Mouse (Mus musculus) limb, embryonic 10.5 days (tissue): ENCODE data around the gene Sgip1. TPM values are rescaled to one million over a fixed set of nuclear protein-coding genes. Genes with fewer than 3 reads are reported as not detected.

ENCODE experiments used
- DNase-seq: peaks from one replicate; pipeline ENCODE4 v3.0.0-alpha.2; 2017; ENCODE audit warnings: low spot score
- H3K27ac ChIP-seq: fragments of 300-500 bp; sonication (generic); 2 replicates; pipeline ENCODE4 v1.5.1; 2016; ENCODE audit warnings: mild to moderate bottlenecking
- H3K27me3 ChIP-seq: fragments of 300-500 bp; sonication (generic); 2 replicates; pipeline ENCODE4 v1.6.1; 2016; ENCODE audit warnings: low read depth, mild to moderate bottlenecking; ENCODE audit not compliant: poor library complexity, severe bottlenecking
- H3K36me3 ChIP-seq: fragments of 300-500 bp; sonication (generic); 2 replicates; pipeline ENCODE4 v1.6.1; 2016; ENCODE audit warnings: mild to moderate bottlenecking, moderate library complexity
- H3K4me1 ChIP-seq: fragments of 300-500 bp; sonication (generic); 2 replicates; pipeline ENCODE4 v1.6.1; 2016
- H3K4me3 ChIP-seq: fragments of 300-500 bp; sonication (generic); 2 replicates; pipeline ENCODE4 v1.5.1; 2016; ENCODE audit warnings: mild to moderate bottlenecking, moderate library complexity
- H3K9me3 ChIP-seq: fragments of 300-500 bp; sonication (generic); replicated peaks from 2 replicates; pipeline ENCODE4 v1.6.1; 2016; ENCODE audit warnings: mild to moderate bottlenecking
- WGBS: fragments of 180-500 bp; shearing (Covaris S2); methylation state at CpG from one replicate; pipeline ENCODE4 v1.1.7; 2016; 5-methylcytosine and 5-hydroxymethylcytosine counted together
- polyA plus RNA-seq: library from polyadenylated mRNA; unstranded; fragments of >200 nt; fragmentation: Nextera tagmentation; extraction: Ambion mirVana; gene quantifications from 2 replicates; pipeline ENCODE4 v1.2.1, GENCODE M21; 2016

Sgip1 gene
- polyA plus RNA-seq, 1 experiment from 2014 or later: 6.2 TPM

DNA sequence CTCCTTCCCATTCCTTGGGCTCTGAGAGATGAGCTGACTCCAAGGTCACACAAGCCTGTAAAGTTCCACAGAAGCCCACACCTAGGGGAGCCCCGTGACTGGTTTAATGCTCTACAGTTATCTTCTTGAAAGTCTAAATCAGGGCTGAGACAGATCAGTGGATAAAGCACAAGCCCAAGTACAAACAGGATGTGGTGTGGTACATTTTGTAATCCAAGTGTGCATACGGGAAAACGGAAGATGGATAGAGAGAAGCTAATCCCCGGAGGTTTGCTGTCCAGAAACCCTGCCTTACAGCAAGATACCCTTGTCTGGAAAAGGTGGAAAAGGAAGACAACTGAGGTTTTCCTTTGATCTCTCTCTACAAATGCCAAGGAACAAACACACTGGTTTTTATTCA, 44.1 kb downstream of the Sgip1 start:
- WGBS: 89% methylated on average over 4 of the region's 4 CpGs

GRCm38 (mm10) chr4:102792100-102792790, 51.1 kb downstream of the Sgip1 start:
- WGBS: 71% methylated on average over 8 of the region's 8 CpGs
- no peaks in the 10 kb centered on the region for H3K27me3 ChIP-seq
- no peaks in the 10 kb centered on the region for H3K36me3 ChIP-seq
- no peak overlapping the region for H3K27ac ChIP-seq
- no peaks in the 10 kb centered on the region for H3K9me3 ChIP-seq
- peaks cover 10% of the 10 kb centered on the region for H3K4me1 ChIP-seq
- no peak overlapping the region for H3K4me3 ChIP-seq
- no peak for DNase-seq

More for the DNA sequence above, 44.1 kb downstream of the Sgip1 start:
- Histone ChIP-seq H3K36me3 (no peaks in the 10 kb centered on the region), H3K4me3 (no peak overlapping the region), H3K4me1 (0 out of 2 replicates have a peak, but pooled peaks cover 3% of the 10 kb centered on the region), H3K9me3 (no peaks in the 10 kb centered on the region), H3K27me3 (no peaks in the 10 kb centered on the region), H3K27ac (no peak overlapping the region)
- no peak for DNase-seq

DNA sequence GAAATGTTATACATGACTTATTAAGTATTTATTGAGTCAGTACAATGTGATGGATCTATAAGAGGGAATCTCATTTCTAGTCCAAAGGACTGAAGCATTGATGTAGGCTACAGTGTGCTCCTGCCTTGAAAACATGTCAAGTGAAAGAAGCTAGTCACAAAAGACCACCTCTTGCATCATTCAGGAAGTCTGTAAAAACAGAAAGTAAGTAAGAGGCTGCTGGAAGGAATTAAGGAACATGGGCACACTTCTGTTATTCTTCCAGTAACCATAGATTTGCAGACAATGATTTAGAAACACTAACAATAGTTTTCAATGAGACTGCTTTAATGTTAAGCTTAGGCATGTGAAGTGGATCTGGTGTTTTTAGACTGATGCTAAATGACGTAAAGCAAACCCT, 60.4 kb downstream of the Sgip1 start:
- WGBS: 90% methylated on average over 1 of the region's 1 CpGs
- Histone ChIP-seq H3K9me3 (no peaks in the 10 kb centered on the region), H3K4me1 (peaks cover 6% of the 10 kb centered on the region; the same call in 1 of the 2 replicates), H3K36me3 (no peaks in the 10 kb centered on the region), H3K4me3 (no peak overlapping the region), H3K27ac (no peak overlapping the region), H3K27me3 (no peaks in the 10 kb centered on the region)
- no peak for DNase-seq

GRCm38 (mm10) chr4:102801936-102802335, 60.8 kb downstream of the Sgip1 start:
- no peaks in the 10 kb centered on the region for H3K36me3 ChIP-seq
- H3K4me1 ChIP-seq: peaks cover 6% of the 10 kb centered on the region; the same call in 1 of the 2 replicates
- no peaks in the 10 kb centered on the region for H3K27me3 ChIP-seq
- 92% methylated on average over 4 of the region's 4 CpGs for WGBS
- H3K27ac ChIP-seq: no peak overlapping the region
- no peak overlapping the region for H3K4me3 ChIP-seq
- no peak for DNase-seq
- H3K9me3 ChIP-seq: no peaks in the 10 kb centered on the region

DNA sequence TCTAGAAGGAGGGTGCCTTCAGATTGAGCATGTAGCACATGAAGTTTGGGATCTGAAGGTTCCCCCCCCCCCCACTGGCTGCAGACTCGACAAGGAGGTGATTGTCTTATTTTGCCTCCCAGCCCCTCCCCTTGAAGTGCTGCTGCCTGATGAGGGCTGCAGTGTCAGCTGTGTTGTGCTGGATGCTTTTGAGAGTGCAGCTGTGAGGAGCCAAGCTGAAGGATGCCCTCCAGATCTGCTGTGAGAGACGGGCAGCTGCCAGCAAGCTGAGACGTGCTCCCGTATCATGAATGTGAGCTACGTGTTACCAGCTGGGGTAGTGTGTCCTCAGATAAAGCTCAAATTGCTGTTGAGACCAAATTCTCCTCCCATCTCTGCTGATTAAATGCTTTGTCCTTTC, 63.5 kb downstream of the Sgip1 start:
- no peak overlapping the region for H3K27ac ChIP-seq
- H3K27me3 ChIP-seq: no peaks in the 10 kb centered on the region
- no peaks in the 10 kb centered on the region for H3K9me3 ChIP-seq
- no peak overlapping the region for H3K4me3 ChIP-seq
- no peaks in the 10 kb centered on the region for H3K36me3 ChIP-seq
- no peak for DNase-seq
- whole genome bisulfite sequencing: 66% methylated on average over 5 of the region's 5 CpGs
- peaks cover 6% of the 10 kb centered on the region; the same call in 1 of the 2 replicates for H3K4me1 ChIP-seq

DNA sequence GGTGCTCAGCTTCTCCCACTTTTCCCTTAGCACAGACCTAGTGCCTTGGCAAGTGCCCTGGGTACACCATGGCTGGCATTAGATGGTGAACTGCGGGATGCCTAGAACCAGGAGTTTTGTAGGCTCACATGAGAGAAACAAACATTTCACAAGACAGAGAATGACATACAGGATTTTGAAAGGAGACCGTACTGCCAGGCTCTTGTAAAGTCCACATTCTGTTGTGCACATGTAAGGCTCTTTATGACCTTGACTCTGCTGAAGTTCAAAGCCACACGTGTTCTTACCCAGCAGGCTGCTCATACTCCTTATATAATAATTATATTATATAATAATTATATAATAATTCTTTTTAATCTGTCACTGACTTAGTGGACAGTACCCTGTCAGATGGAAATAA, 65.9 kb downstream of the Sgip1 start:
- no peak for DNase-seq
- WGBS: 88% methylated on average over 3 of the region's 3 CpGs

DNA sequence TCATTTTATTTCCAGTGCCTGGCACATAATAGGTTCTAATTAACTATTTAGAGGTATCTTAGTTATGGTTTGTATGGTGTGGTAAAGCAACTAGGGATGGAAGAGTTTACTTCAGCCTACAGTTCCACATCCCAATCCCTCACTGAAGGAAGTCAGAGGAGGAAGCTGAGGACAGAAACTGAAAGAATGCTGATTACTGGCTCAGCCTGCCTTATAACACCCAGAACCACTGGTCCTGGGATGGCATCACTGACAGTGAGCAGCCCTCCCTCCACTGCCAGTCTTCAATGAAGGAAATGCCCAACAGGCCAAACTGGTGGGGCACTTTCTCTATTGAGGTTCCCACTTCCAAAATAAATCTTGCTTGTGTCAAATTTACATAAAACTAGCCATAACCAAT, 67.2 kb downstream of the Sgip1 start:
- no peak overlapping the region for H3K27ac ChIP-seq
- H3K9me3 ChIP-seq: no peaks in the 10 kb centered on the region
- no peak overlapping the region for H3K4me3 ChIP-seq
- no peaks in the 10 kb centered on the region for H3K36me3 ChIP-seq
- H3K27me3 ChIP-seq: no peaks in the 10 kb centered on the region
- H3K4me1 ChIP-seq: peaks cover 26% of the 10 kb centered on the region
- no peak for DNase-seq

More for the DNA sequence above, 65.9 kb downstream of the Sgip1 start:
- H3K4me3 ChIP-seq: no peak overlapping the region
- no peaks in the 10 kb centered on the region for H3K9me3 ChIP-seq
- no peaks in the 10 kb centered on the region for H3K27me3 ChIP-seq
- no peak overlapping the region for H3K27ac ChIP-seq
- no peaks in the 10 kb centered on the region for H3K36me3 ChIP-seq
- H3K4me1 ChIP-seq: peaks cover 19% of the 10 kb centered on the region

DNA sequence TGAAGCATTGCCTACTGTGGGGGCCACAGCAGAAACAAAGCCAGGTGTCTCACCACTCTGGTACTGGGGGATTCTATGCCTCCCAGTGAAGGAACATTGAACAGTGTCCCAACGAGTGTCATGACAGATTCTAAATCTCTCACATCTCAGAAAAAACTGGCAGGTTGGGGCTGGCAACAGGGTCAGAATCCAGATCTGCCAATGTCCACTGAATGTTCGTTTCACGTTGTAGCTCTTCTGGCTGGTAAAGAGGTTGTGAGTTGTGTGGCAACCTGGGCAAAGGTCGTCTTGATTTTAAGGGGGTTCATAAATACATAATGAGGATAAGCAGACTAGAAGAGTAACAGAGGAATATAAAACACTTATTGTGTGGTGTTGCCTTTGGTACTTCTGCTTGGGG, 68.2 kb downstream of the Sgip1 start:
- H3K27ac ChIP-seq: no peak overlapping the region
- 76% methylated on average over 4 of the region's 4 CpGs for whole genome bisulfite sequencing
- H3K27me3 ChIP-seq: no peaks in the 10 kb centered on the region

GRCm38 (mm10) chr4:102810277-102810676, 69.2 kb downstream of the Sgip1 start:
- DNase-seq: no peak
- Histone ChIP-seq H3K4me3 (no peak overlapping the region), H3K27ac (no peak overlapping the region), H3K36me3 (no peaks in the 10 kb centered on the region), H3K27me3 (no peaks in the 10 kb centered on the region), H3K4me1 (peaks cover 20% of the 10 kb centered on the region), H3K9me3 (no peaks in the 10 kb centered on the region)
- 94% methylated on average over 1 of the region's 1 CpGs for WGBS

More for the DNA sequence above, 68.2 kb downstream of the Sgip1 start:
- Histone ChIP-seq H3K36me3 (no peaks in the 10 kb centered on the region), H3K9me3 (no peaks in the 10 kb centered on the region), H3K4me3 (no peak overlapping the region), H3K4me1 (peaks cover 26% of the 10 kb centered on the region)
- DNase-seq: no peak

DNA sequence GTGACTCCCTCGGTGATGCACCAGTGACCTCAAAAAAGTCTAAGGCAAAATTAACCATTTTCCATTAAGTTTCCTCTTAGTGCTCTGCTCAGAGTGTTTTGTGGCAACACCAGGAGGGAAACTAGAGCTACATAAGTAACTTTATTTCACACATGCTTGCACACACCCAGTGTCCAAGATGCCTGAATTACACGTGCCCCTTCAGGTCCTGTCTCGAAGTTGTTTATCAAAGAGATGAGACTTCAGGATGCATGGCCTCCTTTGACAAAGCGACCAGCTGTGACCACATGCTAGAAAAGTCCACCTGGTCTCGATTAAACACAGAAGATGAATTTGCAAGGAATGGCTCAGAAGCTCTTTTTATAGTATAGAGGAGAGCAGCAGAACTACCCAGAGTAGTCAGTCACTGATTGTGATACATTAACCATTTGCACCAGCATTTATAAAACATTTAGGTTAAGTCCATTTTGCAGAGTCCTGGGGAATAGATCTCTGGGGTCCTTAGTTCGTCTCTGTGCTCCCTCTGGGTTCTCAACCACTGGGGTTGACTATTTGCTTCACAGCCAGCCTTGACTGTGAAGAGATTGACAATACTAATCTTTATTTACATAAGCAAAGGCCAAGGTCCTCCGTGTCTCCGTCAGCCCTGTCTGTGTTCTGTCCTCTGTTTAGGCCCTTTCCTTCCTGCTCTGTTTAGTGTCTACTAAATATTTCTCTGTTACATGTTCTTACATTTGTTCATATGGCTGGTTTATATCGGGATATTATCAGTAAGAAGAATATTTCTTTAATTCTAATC, 70.1 kb downstream of the Sgip1 start:
- no peak for DNase-seq
- no peak overlapping the region for H3K4me3 ChIP-seq
- H3K27ac ChIP-seq: no peak overlapping the region
- peaks cover 20% of the 10 kb centered on the region for H3K4me1 ChIP-seq
- 43% methylated on average over 9 of the region's 9 CpGs for WGBS
- no peaks in the 10 kb centered on the region for H3K36me3 ChIP-seq
- no peaks in the 10 kb centered on the region for H3K9me3 ChIP-seq
- no peaks in the 10 kb centered on the region for H3K27me3 ChIP-seq

- Histone ChIP-seq H3K9me3 (no peaks in the 10 kb centered on the region), H3K4me1 (peaks cover 20% of the 10 kb centered on the region), H3K27ac (no peak overlapping the region), H3K27me3 (no peaks in the 10 kb centered on the region), H3K4me3 (no peak overlapping the region), H3K36me3 (no peaks in the 10 kb centered on the region)
- WGBS: 79% methylated on average over 8 of the region's 8 CpGs
- no peak for DNase-seq
Observed at GRCm38 (mm10) chr4:102813346-102813745, 72.2 kb downstream of the Sgip1 start.

- WGBS: 74% methylated on average over 4 of the region's 4 CpGs
- no peaks in the 10 kb centered on the region for H3K9me3 ChIP-seq
- no peak for DNase-seq
Observed at GRCm38 (mm10) chr4:102821786-102822185, 80.7 kb downstream of the Sgip1 start.

GRCm38 (mm10) chr4:102824494-102824893, 83.4 kb downstream of the Sgip1 start:
- no peaks in the 10 kb centered on the region for H3K9me3 ChIP-seq
- no peaks in the 10 kb centered on the region for H3K36me3 ChIP-seq
- H3K4me1 ChIP-seq: peaks cover 4% of the 10 kb centered on the region; the same call in 1 of the 2 replicates
- 71% methylated on average over 2 of the region's 2 CpGs for WGBS
- no peak overlapping the region for H3K4me3 ChIP-seq
- DNase-seq: no peak
- H3K27ac ChIP-seq: no peak overlapping the region
- no peaks in the 10 kb centered on the region for H3K27me3 ChIP-seq

More at GRCm38 (mm10) chr4:102821786-102822185, 80.7 kb downstream of the Sgip1 start:
- Histone ChIP-seq H3K4me3 (no peak overlapping the region), H3K27me3 (no peaks in the 10 kb centered on the region), H3K36me3 (no peaks in the 10 kb centered on the region), H3K27ac (no peak overlapping the region), H3K4me1 (peaks cover 4% of the 10 kb centered on the region; the same call in 1 of the 2 replicates)
